Mouse (Mus musculus) E14TG2a.4 (cell line): Measurements from ENCODE around the gene 1810055G02Rik.

Source experiments
- CTCF ChIP-seq: conservative IDR thresholded peaks from 2 replicates; pipeline ENCODE4 v1.5.1; 2014; ENCODE audit warnings: low read length
- NANOG ChIP-seq: IDR thresholded peaks from 2 replicates; pipeline ENCODE4 v1.6.1; 2014; ENCODE audit warnings: borderline replicate concordance, low read length, mixed read lengths
- POU5F1 ChIP-seq: IDR thresholded peaks from 2 replicates; pipeline ENCODE4 v1.6.1; 2014; ENCODE audit warnings: low read length, borderline replicate concordance

DNA sequence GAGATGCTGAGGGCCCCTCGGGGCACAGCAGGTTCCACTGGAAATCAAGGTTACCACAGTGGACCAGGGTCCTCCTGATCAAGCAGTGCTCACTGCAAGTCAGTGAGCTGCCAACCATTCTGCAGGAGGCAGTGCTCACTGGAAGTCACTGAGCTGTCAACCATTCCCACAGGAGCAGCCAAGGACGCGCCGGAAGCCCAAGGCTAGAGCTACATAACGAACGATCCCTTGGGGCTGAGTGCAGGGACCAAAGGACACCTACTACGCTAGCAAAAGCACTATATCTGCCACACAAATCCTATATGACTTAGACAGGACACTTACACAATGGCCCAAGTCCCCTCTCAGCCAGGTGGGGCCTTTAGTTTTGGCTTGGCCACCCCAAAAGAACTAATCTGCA lies 27.4 kb upstream of the 1810055G02Rik start:
- TF ChIP-seq CTCF (no peak), POU5F1 (no peak), NANOG (no peak)
